Mouse (Mus musculus) kidney, adult 2 months (tissue): Measurements from ENCODE around the gene Atxn1. TPM values are rescaled to one million over a fixed set of nuclear protein-coding genes. Genes with fewer than 3 reads are reported as not detected.

ENCODE experiments used
- DNase-seq: peaks from one replicate; pipeline ENCODE4 v3.0.0; 2021
- H3K27ac ChIP-seq: fragments of 200-500 bp; 2 replicates; pipeline ENCODE4 v1.5.1; 2012; ENCODE audit warnings: low read depth, low read length, control low read depth, inconsistent platforms; ENCODE audit not compliant: insufficient read depth
- H3K27me3 ChIP-seq: fragments of 200-500 bp; replicated peaks from 2 replicates; pipeline ENCODE4 v1.6.1; 2012; ENCODE audit warnings: mild to moderate bottlenecking, moderate library complexity, low read length, inconsistent platforms; ENCODE audit not compliant: control insufficient read depth, insufficient read depth
- H3K36me3 ChIP-seq: fragments of 200-500 bp; 2 replicates; pipeline ENCODE4 v1.6.1; 2012; ENCODE audit warnings: mild to moderate bottlenecking, moderate library complexity, low read length, inconsistent platforms; ENCODE audit not compliant: control insufficient read depth, insufficient read depth
- H3K4me1 ChIP-seq: fragments of 200-500 bp; 2 replicates; pipeline ENCODE4 v1.6.1; 2011; ENCODE audit warnings: low read length; ENCODE audit not compliant: control insufficient read depth, insufficient read depth
- H3K4me3 ChIP-seq: fragments of 200-500 bp; 2 replicates; pipeline ENCODE4 v1.5.1; 2011; ENCODE audit warnings: mild to moderate bottlenecking, low read depth, low read length, control low read depth; ENCODE audit not compliant: insufficient read depth
- CTCF ChIP-seq: fragments of 200-500 bp; conservative IDR thresholded peaks from 2 replicates; pipeline ENCODE4 v1.5.1; 2011; ENCODE audit warnings: low read depth, mild to moderate bottlenecking, control low read depth, low read length, moderate library complexity, mixed read lengths; ENCODE audit not compliant: insufficient read depth, insufficient read length
- POLR2A ChIP-seq: fragments of 200-500 bp; IDR thresholded peaks from one replicate; pipeline ENCODE4 v1.6.1; 2011; ENCODE audit warnings: low read depth, low read length, control low read depth
- WGBS: fragments of 180-500 bp; shearing (Covaris S2); methylation state at CpG from one replicate; pipeline ENCODE4 v1.1.7; 2018; 5-methylcytosine and 5-hydroxymethylcytosine counted together
- polyA plus RNA-seq: library from polyadenylated mRNA; depleted of rRNA; stranded (reverse); fragments of >200 nt; gene quantifications from 2 replicates; pipeline ENCODE4 v1.2.3, GENCODE M21; 2012

Gene Atxn1
- polyA plus RNA-seq, 1 experiment = 15.0 TPM

DNA sequence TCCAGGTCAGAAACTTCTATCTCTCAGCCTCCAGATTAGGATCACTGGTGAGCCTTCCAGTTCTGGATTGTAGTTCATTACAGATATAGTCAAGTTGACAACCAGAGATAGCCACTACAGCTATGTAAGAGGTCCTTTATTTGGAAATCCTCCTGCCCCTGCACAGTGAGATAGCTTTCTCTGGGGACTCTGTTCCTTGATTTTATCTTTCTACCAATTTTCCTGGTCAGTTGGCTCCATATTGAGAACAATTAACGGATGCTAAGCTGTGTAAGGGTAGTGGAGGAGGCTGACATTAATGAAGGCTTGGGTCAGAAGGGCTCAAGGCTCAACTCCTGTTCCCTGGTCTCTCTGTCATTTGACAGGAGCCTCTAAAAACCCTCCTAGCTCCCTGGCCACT is 335.1 kb downstream of the Atxn1 start:
- H3K4me1 ChIP-seq = peaks cover 20% of the 10 kb centered on the region; the same call in 1 of the 2 replicates
- H3K27ac ChIP-seq = no peak overlapping the region
- no peaks in the 10 kb centered on the region for H3K27me3 ChIP-seq
- no peak for TF ChIP-seq CTCF
- no peak for TF ChIP-seq POLR2A
- H3K4me3 ChIP-seq = no peak overlapping the region
- DNase-seq = peak; percentile 33
- H3K36me3 ChIP-seq = no peaks in the 10 kb centered on the region
- WGBS = 71% methylated on average over 1 of the region's 1 CpGs

DNA sequence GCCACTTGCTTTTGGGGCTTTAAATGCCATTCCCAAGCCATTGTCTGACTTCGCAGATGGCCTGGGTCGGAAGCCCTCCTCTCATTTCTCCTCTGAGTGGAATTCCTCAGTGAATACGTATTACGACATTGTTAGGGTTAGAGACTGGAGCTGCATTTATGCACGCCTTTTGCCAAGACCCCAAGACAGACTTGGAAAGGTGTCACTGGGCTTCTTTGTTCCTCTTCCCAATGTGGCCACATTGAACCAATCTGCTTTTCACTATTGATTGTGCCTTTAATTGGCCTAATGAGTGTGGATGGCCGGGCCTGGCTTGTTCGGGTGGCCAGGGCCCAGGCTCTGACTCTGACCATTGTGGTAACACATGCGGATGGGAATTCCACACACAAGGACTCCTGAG is 336.5 kb downstream of the Atxn1 start:
- DNase-seq = no peak
- Histone ChIP-seq H3K36me3 (no peaks in the 10 kb centered on the region), H3K27me3 (no peaks in the 10 kb centered on the region), H3K27ac (no peak overlapping the region), H3K4me3 (no peak overlapping the region), H3K4me1 (peaks cover 13% of the 10 kb centered on the region; the same call in 1 of the 2 replicates)
- TF ChIP-seq POLR2A (no peak), CTCF (no peak)
- WGBS = 97% methylated on average over 8 of the region's 8 CpGs

DNA sequence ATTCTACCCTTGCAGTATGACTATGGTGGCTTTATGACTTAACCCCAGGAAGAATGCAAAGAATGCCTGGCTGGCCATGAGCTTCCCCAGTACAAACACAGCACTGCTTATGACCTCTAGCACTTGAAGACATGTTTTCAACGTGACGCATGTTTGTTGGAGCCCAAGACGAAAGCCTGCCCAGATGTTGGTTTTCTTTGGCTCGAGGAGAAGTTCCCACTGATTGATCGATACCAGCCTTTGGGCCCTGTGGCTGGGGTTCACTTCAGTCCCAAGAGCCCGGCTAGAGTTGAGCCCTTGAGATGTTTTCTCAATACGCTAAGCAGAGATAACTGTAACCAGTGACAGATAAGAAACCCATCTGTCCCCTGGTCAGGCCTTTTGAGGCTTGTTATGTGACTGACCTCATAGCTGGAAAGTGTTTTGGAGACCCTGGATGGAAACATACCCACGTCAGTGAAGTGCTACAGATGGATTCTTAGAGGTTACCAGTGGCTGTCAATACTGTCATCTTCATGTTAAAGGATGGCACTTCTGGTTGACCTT is 337.5 kb downstream of the Atxn1 start:
- peak; percentile 48 for DNase-seq
- TF ChIP-seq POLR2A = no peak
- no peak for TF ChIP-seq CTCF
- H3K27ac ChIP-seq = no peak overlapping the region

GRCm38 (mm10) chr13:45625740-45626139 is 339.1 kb downstream of the Atxn1 start:
- WGBS = 95% methylated on average over 5 of the region's 5 CpGs
- Histone ChIP-seq H3K4me3 (no peak overlapping the region), H3K4me1 (peaks cover 21% of the 10 kb centered on the region; the same call in 1 of the 2 replicates), H3K27me3 (no peaks in the 10 kb centered on the region), H3K27ac (no peak overlapping the region), H3K36me3 (no peaks in the 10 kb centered on the region)
- TF ChIP-seq POLR2A (no peak), CTCF (no peak)
- no peak for DNase-seq

More for the DNA sequence above, 337.5 kb downstream of the Atxn1 start:
- no peaks in the 10 kb centered on the region for H3K36me3 ChIP-seq
- H3K4me3 ChIP-seq = no peak overlapping the region
- H3K27me3 ChIP-seq = no peaks in the 10 kb centered on the region
- H3K4me1 ChIP-seq = peaks cover 16% of the 10 kb centered on the region; the same call in 1 of the 2 replicates
- WGBS = 58% methylated on average over 8 of the region's 8 CpGs

- Histone ChIP-seq H3K27ac (no peak overlapping the region), H3K4me3 (no peak overlapping the region), H3K36me3 (no peaks in the 10 kb centered on the region), H3K27me3 (no peaks in the 10 kb centered on the region), H3K4me1 (peaks cover 21% of the 10 kb centered on the region; the same call in 1 of the 2 replicates)
- TF ChIP-seq POLR2A (no peak), CTCF (no peak)
- WGBS = 90% methylated on average over 1 of the region's 1 CpGs
- DNase-seq = no peak
Observed at GRCm38 (mm10) chr13:45623846-45624245, 341.0 kb downstream of the Atxn1 start.

GRCm38 (mm10) chr13:45622871-45623546 is 341.8 kb downstream of the Atxn1 start:
- TF ChIP-seq POLR2A (no peak), CTCF (no peak)
- 62% methylated on average over 4 of the region's 4 CpGs for WGBS
- H3K27ac ChIP-seq = peak overlapping the region; percentile 80
- peak; percentile 83 for DNase-seq
- H3K4me1 ChIP-seq = peaks cover 16% of the 10 kb centered on the region; the same call in 1 of the 2 replicates
- no peaks in the 10 kb centered on the region for H3K27me3 ChIP-seq
- no peak overlapping the region for H3K4me3 ChIP-seq
- no peaks in the 10 kb centered on the region for H3K36me3 ChIP-seq

- DNase-seq = no peak
- TF ChIP-seq POLR2A (no peak), CTCF (no peak)
- Histone ChIP-seq H3K4me3 (no peak overlapping the region), H3K36me3 (no peaks in the 10 kb centered on the region), H3K27ac (no peak overlapping the region), H3K4me1 (peaks cover 8% of the 10 kb centered on the region; the same call in 1 of the 2 replicates), H3K27me3 (no peaks in the 10 kb centered on the region)
- WGBS = 70% methylated on average over 12 of the region's 12 CpGs
Observed at GRCm38 (mm10) chr13:45620687-45621086, 344.1 kb downstream of the Atxn1 start.
